Mouse (Mus musculus): Measurements from ENCODE around the gene Tubb1. TPM values are rescaled to one million over a fixed set of nuclear protein-coding genes. Genes with fewer than 3 reads are reported as not detected.

The Tubb1 gene
- polyA plus RNA-seq, 1 experiment from 2014 or later = 0.08 TPM

DNA sequence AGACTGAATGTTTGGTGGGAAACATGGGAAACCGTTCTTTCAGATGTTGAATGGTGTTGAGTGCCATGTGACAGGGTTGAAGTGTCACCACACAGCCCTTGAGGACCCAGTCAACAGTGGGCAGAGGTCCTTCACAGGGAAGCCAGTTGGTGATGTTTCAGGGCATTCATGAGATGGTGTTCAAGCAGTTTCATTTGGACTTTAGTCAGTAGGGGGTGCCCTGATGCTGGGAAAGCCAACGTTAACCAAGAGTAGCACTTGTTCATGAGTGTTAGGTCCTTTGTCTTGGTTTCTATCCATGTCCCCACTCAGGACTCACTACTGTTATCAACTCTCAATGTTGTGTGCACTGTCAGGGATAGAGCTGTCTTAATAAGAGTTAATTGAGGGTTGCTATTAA lies 42.4 kb downstream of the Tubb1 start:
- DNase-seq (ENCODE audit: low spot score) (no peak), ATAC-seq (ENCODE audit: low FRiP score, low TSS enrichment) (no peak)
- no peak for TF ChIP-seq EP300 (optimal IDR thresholded peaks at IDR 0.05)
- TF ChIP-seq CTCF (IDR thresholded peaks at IDR 0.05; ENCODE audit: low read depth) = peak; percentile 52
- Histone ChIP-seq H3K27ac (replicated peaks) (no peak overlapping the region), H3K9ac (ENCODE audit: low read length) (no peak overlapping the region), H3K4me2 (replicated peaks; ENCODE audit: low read depth) (no peak overlapping the region), H3K27me3 (ENCODE audit: control insufficient read depth, insufficient read depth, low read length) (no peaks in the 10 kb centered on the region), H3K4me1 (replicated peaks; ENCODE audit: control insufficient read depth, insufficient read depth) (no peaks in the 10 kb centered on the region), H3K9me3 (ENCODE audit: control insufficient read depth, low read length) (no peaks in the 10 kb centered on the region), H3K4me3 (ENCODE audit: low read depth, low read length) (no peak overlapping the region), H3K36me3 (ENCODE audit: control insufficient read depth, insufficient read depth, low read length) (no peaks in the 10 kb centered on the region)
- WGBS = 68% methylated on average over 2 of the region's 2 CpGs

DNA sequence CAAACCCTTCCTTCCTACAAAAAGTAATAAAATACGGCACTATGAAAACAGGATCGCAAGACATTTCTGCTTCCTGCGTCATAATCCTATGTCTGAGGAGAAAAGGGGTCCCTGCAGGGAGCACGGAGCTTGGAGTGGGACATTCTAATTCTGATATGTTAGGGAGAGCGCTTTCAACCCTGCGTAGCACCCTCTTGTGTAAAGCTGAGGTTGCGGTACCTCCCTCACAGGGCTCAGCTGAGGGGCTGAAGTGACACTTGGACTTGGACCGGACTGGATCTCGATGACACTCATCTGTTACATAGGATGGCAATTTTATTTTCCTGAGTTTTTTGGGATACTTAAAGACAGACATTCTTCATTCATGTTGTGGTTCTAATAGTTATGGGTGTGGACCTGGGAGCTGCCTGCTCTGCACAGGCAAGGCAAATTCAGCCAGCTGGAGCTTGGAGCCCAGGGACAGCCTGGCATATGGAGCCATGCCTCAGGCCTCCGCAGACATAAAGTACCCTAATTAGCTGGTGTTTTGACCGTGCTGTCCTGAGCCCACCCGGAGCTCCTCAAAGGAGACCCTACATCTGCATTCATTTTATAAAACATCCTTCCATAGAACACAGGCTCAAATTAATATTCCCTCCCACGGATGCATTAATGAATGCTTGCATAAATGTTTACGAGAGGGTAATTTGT lies 50.5 kb downstream of the Tubb1 start:
- no peaks in the 10 kb centered on the region for H3K36me3 ChIP-seq (ENCODE audit: control insufficient read depth, insufficient read depth, low read length)
- no peak overlapping the region for H3K4me3 ChIP-seq (ENCODE audit: low read depth, low read length)
- DNase-seq (ENCODE audit: low spot score) (no peak), ATAC-seq (ENCODE audit: low FRiP score, low TSS enrichment) (no peak)
- H3K4me1 ChIP-seq (replicated peaks; ENCODE audit: control insufficient read depth, insufficient read depth) = no peaks in the 10 kb centered on the region
- WGBS = 87% methylated on average over 14 of the region's 14 CpGs
- no peak overlapping the region for H3K4me2 ChIP-seq (replicated peaks; ENCODE audit: low read depth)
- H3K9me3 ChIP-seq (ENCODE audit: control insufficient read depth, low read length) = no peaks in the 10 kb centered on the region
- H3K27me3 ChIP-seq (ENCODE audit: control insufficient read depth, insufficient read depth, low read length) = no peaks in the 10 kb centered on the region
- TF ChIP-seq EP300 (optimal IDR thresholded peaks at IDR 0.05) = no peak
- TF ChIP-seq CTCF (IDR thresholded peaks at IDR 0.05; ENCODE audit: low read depth) = no peak
- no peak overlapping the region for H3K9ac ChIP-seq (ENCODE audit: low read length)
- no peak overlapping the region for H3K27ac ChIP-seq (replicated peaks)

DNA sequence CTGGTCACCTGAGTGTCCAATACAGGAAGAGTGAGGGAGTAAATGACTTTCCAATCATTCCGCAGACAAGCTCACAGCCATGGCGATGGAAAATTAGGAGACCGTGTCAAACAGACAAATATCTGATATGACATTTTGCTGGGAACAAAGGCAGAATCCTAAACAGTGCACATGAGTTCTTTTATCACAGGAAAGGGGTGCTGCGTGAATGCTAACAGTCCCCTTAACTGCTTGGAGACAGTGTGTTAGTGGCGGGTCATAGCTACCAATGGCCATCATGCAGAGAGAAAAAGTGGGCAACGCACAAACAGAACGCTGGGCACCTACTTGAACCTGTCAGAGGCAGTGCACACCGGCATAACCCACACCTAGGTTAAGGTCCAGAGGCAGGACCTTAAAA lies 51.0 kb downstream of the Tubb1 start:
- Histone ChIP-seq H3K36me3 (ENCODE audit: control insufficient read depth, insufficient read depth, low read length) (no peaks in the 10 kb centered on the region), H3K27me3 (ENCODE audit: control insufficient read depth, insufficient read depth, low read length) (no peaks in the 10 kb centered on the region), H3K4me1 (replicated peaks; ENCODE audit: control insufficient read depth, insufficient read depth) (no peaks in the 10 kb centered on the region), H3K27ac (replicated peaks) (no peak overlapping the region), H3K9ac (ENCODE audit: low read length) (no peak overlapping the region), H3K4me2 (replicated peaks; ENCODE audit: low read depth) (no peak overlapping the region), H3K4me3 (ENCODE audit: low read depth, low read length) (no peak overlapping the region), H3K9me3 (ENCODE audit: control insufficient read depth, low read length) (no peaks in the 10 kb centered on the region)
- DNase-seq (ENCODE audit: low spot score) (no peak), ATAC-seq (ENCODE audit: low FRiP score, low TSS enrichment) (no peak)
- TF ChIP-seq EP300 (optimal IDR thresholded peaks at IDR 0.05) (no peak), CTCF (IDR thresholded peaks at IDR 0.05; ENCODE audit: low read depth) (no peak)
- 93% methylated on average over 8 of the region's 8 CpGs for WGBS

DNA sequence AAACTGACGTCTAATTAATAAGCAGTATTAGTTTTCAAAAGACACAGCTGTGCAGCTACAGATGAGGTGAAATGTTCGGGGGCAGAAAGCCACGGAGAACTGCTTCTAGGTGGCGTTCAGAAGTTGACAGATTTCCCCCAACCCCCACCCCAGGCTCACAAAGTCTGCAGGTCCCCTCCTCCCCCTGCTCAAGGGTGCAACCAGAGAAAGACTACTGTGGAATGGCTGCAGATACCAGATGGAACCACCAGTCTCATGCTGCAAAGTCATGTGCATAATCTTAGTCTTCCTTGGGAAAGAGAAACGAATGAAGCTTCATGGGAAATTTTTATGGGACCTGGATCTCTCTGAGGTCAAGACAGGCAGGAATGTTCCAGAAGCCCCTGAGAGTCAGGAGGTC lies 51.8 kb downstream of the Tubb1 start:
- no peak for ATAC-seq (ENCODE audit: low FRiP score, low TSS enrichment)
- H3K27me3 ChIP-seq (ENCODE audit: control insufficient read depth, insufficient read depth, low read length) = no peaks in the 10 kb centered on the region
- no peaks in the 10 kb centered on the region for H3K36me3 ChIP-seq (ENCODE audit: control insufficient read depth, insufficient read depth, low read length)
- H3K9me3 ChIP-seq (ENCODE audit: control insufficient read depth, low read length) = no peaks in the 10 kb centered on the region
- TF ChIP-seq CTCF (IDR thresholded peaks at IDR 0.05; ENCODE audit: low read depth) (no peak), EP300 (optimal IDR thresholded peaks at IDR 0.05) (no peak)
- H3K27ac ChIP-seq (replicated peaks) = no peak overlapping the region
- no peaks in the 10 kb centered on the region for H3K4me1 ChIP-seq (replicated peaks; ENCODE audit: control insufficient read depth, insufficient read depth)
- H3K9ac ChIP-seq (ENCODE audit: low read length) = no peak overlapping the region
- no peak overlapping the region for H3K4me2 ChIP-seq (replicated peaks; ENCODE audit: low read depth)
- H3K4me3 ChIP-seq (ENCODE audit: low read depth, low read length) = no peak overlapping the region
- WGBS = 47% methylated on average over 5 of the region's 5 CpGs
- DNase-seq (ENCODE audit: low spot score) = no peak

DNA sequence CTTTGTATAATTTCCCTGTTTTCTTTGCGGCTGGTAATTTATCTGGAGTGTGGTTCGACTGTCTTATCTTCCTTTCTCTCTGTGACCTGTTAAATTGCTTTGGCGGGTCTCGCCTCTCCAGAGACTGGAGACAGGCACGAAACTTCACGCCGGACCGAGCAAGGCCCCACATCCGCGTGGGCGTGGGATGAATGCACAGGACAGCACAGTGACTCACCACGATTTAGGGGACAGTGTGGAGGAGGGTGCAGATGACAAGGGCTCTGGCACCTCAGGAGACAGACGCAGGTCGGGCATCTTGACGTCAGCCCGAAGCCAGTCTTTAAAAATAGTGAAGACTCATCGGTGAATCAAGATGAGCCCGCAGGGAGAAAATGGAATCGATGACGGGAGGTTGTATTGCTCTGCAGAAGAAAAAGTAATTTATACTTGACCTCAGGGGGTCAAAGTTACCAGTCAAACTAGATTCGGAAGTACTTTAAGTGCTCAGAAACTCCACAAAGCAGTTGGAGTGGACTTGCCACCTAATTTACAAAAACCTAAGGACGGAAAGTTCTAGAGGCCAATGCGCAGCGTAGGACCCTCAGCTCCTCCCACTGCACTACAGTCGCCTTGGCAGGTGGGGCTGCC lies 52.5 kb downstream of the Tubb1 start:
- H3K4me1 ChIP-seq (replicated peaks; ENCODE audit: control insufficient read depth, insufficient read depth) = no peaks in the 10 kb centered on the region
- no peak overlapping the region for H3K27ac ChIP-seq (replicated peaks)
- TF ChIP-seq EP300 (optimal IDR thresholded peaks at IDR 0.05) = no peak
- H3K36me3 ChIP-seq (ENCODE audit: control insufficient read depth, insufficient read depth, low read length) = no peaks in the 10 kb centered on the region
- 71% methylated on average over 25 of the region's 25 CpGs for WGBS
- H3K4me2 ChIP-seq (replicated peaks; ENCODE audit: low read depth) = no peak overlapping the region
- no peak overlapping the region for H3K4me3 ChIP-seq (ENCODE audit: low read depth, low read length)
- H3K27me3 ChIP-seq (ENCODE audit: control insufficient read depth, insufficient read depth, low read length) = no peaks in the 10 kb centered on the region
- H3K9ac ChIP-seq (ENCODE audit: low read length) = no peak overlapping the region
- DNase-seq (ENCODE audit: low spot score) (no peak), ATAC-seq (ENCODE audit: low FRiP score, low TSS enrichment) (no peak)
- no peaks in the 10 kb centered on the region for H3K9me3 ChIP-seq (ENCODE audit: control insufficient read depth, low read length)

Other genes starting within 250 kb of the Tubb1 start
- gene Gnas, start 166.4 kb upstream of the Tubb1 start, polyA plus RNA-seq (2015; fragmentation: Nextera tagmentation; extraction: Ambion mirVana) = 890 and 920 TPM in 2 replicates
- 5.8 and 7.9 TPM in 2 replicates for gene Gm20721, start 104.0 kb upstream of the Tubb1 start, polyA plus RNA-seq (2015; fragmentation: Nextera tagmentation; extraction: Ambion mirVana)
- gene Nelfcd, start 34.9 kb upstream of the Tubb1 start, polyA plus RNA-seq (2015; fragmentation: Nextera tagmentation; extraction: Ambion mirVana) = 37.6 and 40.2 TPM in 2 replicates
- gene Ctsz, start 11.7 kb upstream of the Tubb1 start, polyA plus RNA-seq (2015; fragmentation: Nextera tagmentation; extraction: Ambion mirVana) = 90.4 and 94.2 TPM in 2 replicates
- 759 and 851 TPM in 2 replicates for gene Atp5e, start 13.4 kb downstream of the Tubb1 start, polyA plus RNA-seq (2015; fragmentation: Nextera tagmentation; extraction: Ambion mirVana)
- 131 and 132 TPM in 2 replicates for gene Prelid3b, start 22.4 kb downstream of the Tubb1 start, polyA plus RNA-seq (2015; fragmentation: Nextera tagmentation; extraction: Ambion mirVana)
- gene Zfp831, start 192.8 kb downstream of the Tubb1 start, polyA plus RNA-seq (2015; fragmentation: Nextera tagmentation; extraction: Ambion mirVana) = 0.01 TPM in 1 of 2 replicates, not detected in the other

Measured in stomach, postnatal 0 days (tissue).